Mouse (Mus musculus): ENCODE data around the gene Sept14. TPM values are rescaled to one million over a fixed set of nuclear protein-coding genes. Genes with fewer than 3 reads are reported as not detected.
A peak's percentile ranks its signal among the peaks of the same experiment; 100 is the strongest.
"Not testable (repeated sequence)": the region's sequence is repeated elsewhere in the genome, so short reads cannot be mapped to it uniquely, and the experiment has no call there.

Sept14 gene
- polyA plus RNA-seq, 1 experiment from 2014 or later: not detected

DNA sequence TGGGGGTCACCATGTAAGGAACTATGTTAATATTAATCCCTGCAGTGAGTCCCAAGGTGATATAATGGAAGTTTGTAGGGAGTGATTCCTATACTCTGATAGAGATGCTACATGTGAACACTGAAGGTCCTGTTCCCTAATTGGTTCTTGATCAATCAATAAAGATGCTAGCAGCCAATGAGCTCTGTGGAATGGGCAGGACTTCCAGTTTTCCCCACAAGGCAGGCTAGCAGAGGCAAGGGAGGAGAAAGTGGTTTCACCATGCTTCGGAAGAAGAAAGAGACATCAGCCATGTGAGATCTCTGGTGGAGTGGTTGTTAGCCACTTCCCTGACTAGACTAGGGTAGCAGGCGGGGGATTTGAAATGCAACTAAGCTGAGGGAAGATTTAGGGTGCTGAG lies 7.8 kb downstream of the Sept14 start:
- no peak overlapping the region for H3K4me3 ChIP-seq (ENCODE audit: low read depth, low read length)
- H3K36me3 ChIP-seq (ENCODE audit: control insufficient read depth, insufficient read depth, low read length): no peaks in the 10 kb centered on the region
- no peak overlapping the region for H3K27ac ChIP-seq (replicated peaks; ENCODE audit: low read depth, low read length)
- 35% methylated on average over 2 of the region's 2 CpGs for WGBS
- no peaks in the 10 kb centered on the region for H3K9me3 ChIP-seq (ENCODE audit: control insufficient read depth, low read length)
- ATAC-seq (ENCODE audit: insufficient number of reproducible peaks, low FRiP score, low TSS enrichment, low read depth): no peak
- H3K4me2 ChIP-seq (ENCODE audit: low read depth, severe bottlenecking): no peak overlapping the region
- H3K4me1 ChIP-seq (ENCODE audit: control insufficient read depth, insufficient read depth, low read length): no peaks in the 10 kb centered on the region
- H3K9ac ChIP-seq (ENCODE audit: low read length): no peak overlapping the region
- DNase-seq (ENCODE audit: low spot score): peak; percentile 19
- no peaks in the 10 kb centered on the region for H3K27me3 ChIP-seq (ENCODE audit: control insufficient read depth, insufficient read depth, low read length)

DNA sequence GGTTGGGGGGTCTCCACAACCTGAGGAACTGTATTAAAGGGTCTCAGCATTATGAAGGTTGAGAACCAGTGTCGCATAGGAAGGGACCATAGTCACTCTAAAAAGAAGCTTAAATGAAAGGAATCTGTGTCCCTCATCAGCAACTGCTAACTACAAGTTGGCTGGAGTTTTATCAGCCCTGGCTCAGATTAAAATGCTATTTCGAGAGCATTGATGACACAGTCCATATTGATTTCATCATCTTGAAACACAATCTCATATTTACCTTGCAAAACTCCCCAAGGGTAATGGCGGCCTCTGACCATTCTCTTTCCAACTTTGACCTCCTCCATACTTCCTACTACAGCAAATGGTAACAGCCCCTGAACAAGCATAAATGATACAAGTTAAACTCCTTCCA lies 17.8 kb downstream of the Sept14 start:
- Histone ChIP-seq H3K4me1 (ENCODE audit: control insufficient read depth, insufficient read depth, low read length) (no peaks in the 10 kb centered on the region), H3K4me3 (ENCODE audit: low read depth, low read length) (no peak overlapping the region), H3K27ac (replicated peaks; ENCODE audit: low read depth, low read length) (no peak overlapping the region), H3K4me2 (ENCODE audit: low read depth, severe bottlenecking) (no peak overlapping the region), H3K27me3 (ENCODE audit: control insufficient read depth, insufficient read depth, low read length) (no peaks in the 10 kb centered on the region), H3K9me3 (ENCODE audit: control insufficient read depth, low read length) (no peaks in the 10 kb centered on the region), H3K36me3 (ENCODE audit: control insufficient read depth, insufficient read depth, low read length) (no peaks in the 10 kb centered on the region), H3K9ac (ENCODE audit: low read length) (no peak overlapping the region)
- DNase-seq (ENCODE audit: low spot score) (no peak), ATAC-seq (ENCODE audit: insufficient number of reproducible peaks, low FRiP score, low TSS enrichment, low read depth) (no peak)
- 90% methylated on average over 3 of the region's 3 CpGs for WGBS

DNA sequence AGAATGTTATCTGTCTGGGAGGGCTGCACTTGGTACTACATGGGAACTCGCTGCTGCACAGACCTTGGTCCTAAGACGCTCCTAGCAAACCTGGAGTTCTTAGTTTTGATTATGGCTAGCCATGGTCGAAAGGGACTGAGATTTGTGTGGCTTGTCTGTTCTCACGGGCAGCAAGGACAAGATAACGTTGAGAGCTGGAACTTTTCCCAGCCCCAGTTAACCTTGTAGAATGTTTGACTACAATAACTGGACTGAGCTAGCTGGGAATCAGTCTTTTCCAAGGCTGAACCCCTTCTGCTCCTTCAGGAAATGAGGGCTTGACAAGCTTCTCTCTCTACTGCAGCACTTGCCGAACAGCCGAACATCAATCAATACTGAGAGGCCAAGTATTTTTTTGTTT lies 20.7 kb downstream of the Sept14 start:
- WGBS: 87% methylated on average over 7 of the region's 7 CpGs
- Histone ChIP-seq H3K9me3 (ENCODE audit: control insufficient read depth, low read length) (no peaks in the 10 kb centered on the region), H3K9ac (ENCODE audit: low read length) (no peak overlapping the region), H3K27me3 (ENCODE audit: control insufficient read depth, insufficient read depth, low read length) (no peaks in the 10 kb centered on the region), H3K36me3 (ENCODE audit: control insufficient read depth, insufficient read depth, low read length) (no peaks in the 10 kb centered on the region), H3K27ac (replicated peaks; ENCODE audit: low read depth, low read length) (no peak overlapping the region), H3K4me2 (ENCODE audit: low read depth, severe bottlenecking) (no peak overlapping the region), H3K4me1 (ENCODE audit: control insufficient read depth, insufficient read depth, low read length) (no peaks in the 10 kb centered on the region), H3K4me3 (ENCODE audit: low read depth, low read length) (no peak overlapping the region)
- ATAC-seq (ENCODE audit: insufficient number of reproducible peaks, low FRiP score, low TSS enrichment, low read depth) (no peak), DNase-seq (ENCODE audit: low spot score) (no peak)

DNA sequence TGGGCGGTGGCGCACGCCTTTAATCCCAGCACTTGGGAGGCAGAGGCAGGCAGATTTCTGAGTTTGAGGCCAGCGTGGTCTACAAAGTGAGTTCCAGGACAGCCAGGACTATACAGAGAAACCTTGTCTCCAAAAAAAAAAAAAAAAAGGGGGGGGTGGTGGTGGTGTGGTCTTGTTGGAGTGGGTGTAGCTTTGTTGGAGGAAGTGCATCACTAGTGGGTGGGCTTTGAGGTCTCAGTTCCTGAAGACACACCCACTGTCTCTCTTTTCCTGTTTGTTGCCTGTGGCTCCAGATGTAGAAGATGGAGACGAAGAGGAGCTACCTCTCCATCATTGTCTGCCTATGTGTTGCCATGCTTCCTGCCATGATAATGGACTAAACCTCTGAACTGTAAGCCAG lies 23.2 kb downstream of the Sept14 start:
- not testable (repeated sequence) for ATAC-seq (ENCODE audit: insufficient number of reproducible peaks, low FRiP score, low TSS enrichment, low read depth); H3K9ac ChIP-seq (ENCODE audit: low read length); H3K4me2 ChIP-seq (ENCODE audit: low read depth, severe bottlenecking); H3K36me3 ChIP-seq (ENCODE audit: control insufficient read depth, insufficient read depth, low read length); H3K4me1 ChIP-seq (ENCODE audit: control insufficient read depth, insufficient read depth, low read length); H3K9me3 ChIP-seq (ENCODE audit: control insufficient read depth, low read length); H3K4me3 ChIP-seq (ENCODE audit: low read depth, low read length); H3K27ac ChIP-seq (replicated peaks; ENCODE audit: low read depth, low read length); H3K27me3 ChIP-seq (ENCODE audit: control insufficient read depth, insufficient read depth, low read length); DNase-seq (ENCODE audit: low spot score)
- WGBS: 93% methylated on average over 5 of the region's 5 CpGs

DNA sequence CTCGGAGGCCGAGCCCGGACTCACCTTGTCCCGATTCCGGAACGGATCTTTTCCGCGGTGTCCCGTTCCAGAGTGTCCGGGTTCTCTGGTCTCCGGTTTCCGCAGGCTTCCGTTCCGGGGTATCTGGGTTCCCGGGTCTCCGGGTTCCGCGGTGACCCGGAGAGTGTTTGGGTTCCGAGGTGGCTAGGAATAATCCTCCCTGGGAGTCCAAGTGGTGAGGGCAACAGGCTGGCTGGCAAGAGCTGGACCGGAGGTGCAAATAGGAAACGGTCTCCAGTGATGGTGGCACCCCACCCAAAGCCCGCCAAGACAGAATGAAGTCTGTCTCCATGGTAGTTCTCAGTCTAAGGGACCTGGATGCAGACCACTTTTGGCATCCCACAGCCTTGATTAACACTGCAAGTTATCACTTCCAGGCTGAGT lies 38.3 kb downstream of the Sept14 start, which contains the start of gene Zfp11:
Gene Zfp11 (minus strand): TSS at position 64 of the 423 bp plus-strand sequence.
- Histone ChIP-seq H3K9me3 (ENCODE audit: control insufficient read depth, low read length) (no peaks in the 10 kb centered on the region), H3K4me1 (ENCODE audit: control insufficient read depth, insufficient read depth, low read length) (peaks cover 5% of the 10 kb centered on the region), H3K4me3 (ENCODE audit: low read depth, low read length) (peak within 1 kb of the TSS; percentile 84), H3K27ac (replicated peaks; ENCODE audit: low read depth, low read length) (no peak within 1 kb of the TSS), H3K9ac (ENCODE audit: low read length) (peak within 1 kb of the TSS; percentile 90), H3K36me3 (ENCODE audit: control insufficient read depth, insufficient read depth, low read length) (no peaks in the 10 kb centered on the region), H3K4me2 (ENCODE audit: low read depth, severe bottlenecking) (peak within 1 kb of the TSS; percentile 83), H3K27me3 (ENCODE audit: control insufficient read depth, insufficient read depth, low read length) (no peaks in the 10 kb centered on the region)
- DNase-seq (ENCODE audit: low spot score) (peak; percentile 93), ATAC-seq (ENCODE audit: insufficient number of reproducible peaks, low FRiP score, low TSS enrichment, low read depth) (peak; percentile 77)
- whole genome bisulfite sequencing: 1% methylated on average over 23 of the region's 23 CpGs

DNA sequence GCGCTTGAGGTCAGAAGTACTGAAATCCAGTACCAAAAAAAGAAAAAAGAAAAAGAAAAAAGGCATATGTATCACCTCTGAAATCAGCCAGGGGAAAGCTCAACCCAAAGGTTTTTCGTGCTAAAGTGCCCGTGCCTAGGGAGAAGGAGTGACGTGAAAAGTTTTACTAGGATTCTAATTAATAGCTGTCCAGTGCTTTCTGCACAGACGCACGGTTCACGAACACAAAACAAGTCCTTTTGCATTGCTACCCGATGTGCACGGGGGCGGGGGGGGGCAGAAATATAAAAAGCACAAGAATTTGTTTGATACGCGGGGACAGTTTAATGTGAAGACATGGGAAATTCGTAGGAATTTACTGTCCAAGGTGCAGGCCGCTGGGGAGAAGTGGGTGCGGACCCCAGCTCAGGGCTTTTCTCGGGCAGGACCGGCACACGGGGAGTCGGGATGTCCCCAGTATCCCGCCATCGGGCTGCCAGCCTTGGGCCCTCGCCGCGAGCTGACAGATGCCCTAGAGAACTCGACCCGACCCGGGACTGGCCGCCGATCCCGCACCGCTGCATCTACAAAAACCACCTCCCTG lies 38.8 kb downstream of the Sept14 start:
- no peak overlapping the region for H3K27ac ChIP-seq (replicated peaks; ENCODE audit: low read depth, low read length)
- H3K36me3 ChIP-seq (ENCODE audit: control insufficient read depth, insufficient read depth, low read length): no peaks in the 10 kb centered on the region
- H3K9ac ChIP-seq (ENCODE audit: low read length): peak overlapping the region; percentile 90
- 1% methylated on average over 31 of the region's 31 CpGs for WGBS
- ATAC-seq (ENCODE audit: insufficient number of reproducible peaks, low FRiP score, low TSS enrichment, low read depth) (peak; percentile 44; the same call in 1 of the 2 replicates), DNase-seq (ENCODE audit: low spot score) (peak; percentile 21)
- no peaks in the 10 kb centered on the region for H3K27me3 ChIP-seq (ENCODE audit: control insufficient read depth, insufficient read depth, low read length)
- H3K9me3 ChIP-seq (ENCODE audit: control insufficient read depth, low read length): no peaks in the 10 kb centered on the region
- peak overlapping the region; percentile 84 for H3K4me3 ChIP-seq (ENCODE audit: low read depth, low read length)
- peak overlapping the region; percentile 83 for H3K4me2 ChIP-seq (ENCODE audit: low read depth, severe bottlenecking)
- peaks cover 5% of the 10 kb centered on the region for H3K4me1 ChIP-seq (ENCODE audit: control insufficient read depth, insufficient read depth, low read length)

DNA sequence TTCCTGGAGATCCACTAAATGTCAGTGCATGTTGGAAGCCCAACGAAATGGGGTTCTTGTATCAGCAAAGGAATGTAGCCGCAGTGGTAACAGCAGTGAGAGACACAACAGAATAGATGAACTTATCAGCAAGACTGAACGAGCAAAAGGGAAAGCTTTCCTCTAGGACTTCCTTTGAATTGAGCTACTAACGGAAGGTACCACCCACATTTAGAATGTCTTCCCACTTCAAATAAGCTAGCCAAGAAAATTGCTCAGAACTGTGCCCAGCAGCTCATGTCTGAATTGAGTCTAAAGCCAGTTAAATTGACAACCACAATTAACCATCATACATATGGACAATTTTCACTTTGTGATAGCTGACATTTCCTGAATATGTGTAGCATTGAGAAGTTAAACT lies 40.5 kb downstream of the Sept14 start:
- 94% methylated on average over 4 of the region's 4 CpGs for WGBS
- Histone ChIP-seq H3K4me3 (ENCODE audit: low read depth, low read length) (no peak overlapping the region), H3K36me3 (ENCODE audit: control insufficient read depth, insufficient read depth, low read length) (no peaks in the 10 kb centered on the region), H3K27me3 (ENCODE audit: control insufficient read depth, insufficient read depth, low read length) (no peaks in the 10 kb centered on the region), H3K9me3 (ENCODE audit: control insufficient read depth, low read length) (no peaks in the 10 kb centered on the region), H3K27ac (replicated peaks; ENCODE audit: low read depth, low read length) (no peak overlapping the region), H3K4me2 (ENCODE audit: low read depth, severe bottlenecking) (no peak overlapping the region), H3K4me1 (ENCODE audit: control insufficient read depth, insufficient read depth, low read length) (peaks cover 5% of the 10 kb centered on the region), H3K9ac (ENCODE audit: low read length) (no peak overlapping the region)
- DNase-seq (ENCODE audit: low spot score) (no peak), ATAC-seq (ENCODE audit: insufficient number of reproducible peaks, low FRiP score, low TSS enrichment, low read depth) (no peak)

DNA sequence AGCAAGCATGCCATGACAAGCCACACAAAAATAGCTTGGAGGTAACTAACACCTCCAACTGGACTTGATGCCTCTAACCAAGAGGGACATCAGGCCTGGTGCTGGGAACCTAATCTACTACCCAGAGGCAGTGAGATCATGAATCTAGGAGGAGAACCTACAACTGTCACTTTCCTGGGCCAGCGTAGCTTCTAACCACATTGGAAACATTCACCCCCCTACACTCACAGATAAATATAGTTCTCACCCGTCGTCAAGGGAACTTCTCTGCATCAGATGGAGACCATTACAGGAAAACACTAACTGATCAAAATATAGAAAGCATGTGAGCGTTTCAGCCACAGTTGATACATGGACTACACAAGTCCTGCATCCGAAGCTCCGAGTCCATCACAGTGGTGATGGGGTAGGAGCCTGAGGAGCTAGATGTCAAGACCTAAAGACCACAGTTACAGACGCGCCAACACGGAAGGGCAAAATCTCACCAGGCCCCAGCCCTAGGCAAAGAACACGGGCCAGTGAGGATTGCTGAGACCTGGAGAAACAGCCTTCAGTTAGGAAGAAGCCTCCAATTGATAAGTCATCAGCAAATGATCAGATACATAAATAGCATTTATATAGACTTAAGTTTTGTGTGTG lies 41.9 kb downstream of the Sept14 start:
- ATAC-seq (ENCODE audit: insufficient number of reproducible peaks, low FRiP score, low TSS enrichment, low read depth) (no peak), DNase-seq (ENCODE audit: low spot score) (no peak)
- Histone ChIP-seq H3K4me3 (ENCODE audit: low read depth, low read length) (no peak overlapping the region), H3K9me3 (ENCODE audit: control insufficient read depth, low read length) (no peaks in the 10 kb centered on the region), H3K4me1 (ENCODE audit: control insufficient read depth, insufficient read depth, low read length) (peaks cover 5% of the 10 kb centered on the region), H3K27me3 (ENCODE audit: control insufficient read depth, insufficient read depth, low read length) (no peaks in the 10 kb centered on the region), H3K9ac (ENCODE audit: low read length) (no peak overlapping the region), H3K36me3 (ENCODE audit: control insufficient read depth, insufficient read depth, low read length) (no peaks in the 10 kb centered on the region), H3K27ac (replicated peaks; ENCODE audit: low read depth, low read length) (no peak overlapping the region), H3K4me2 (ENCODE audit: low read depth, severe bottlenecking) (no peak overlapping the region)
- WGBS: 94% methylated on average over 10 of the region's 10 CpGs
